Mouse (Mus musculus): Measurements from ENCODE around the gene Ankrd65.
A peak's percentile ranks its signal among the peaks of the same experiment; 100 is the strongest.

Gene Ankrd65

DNA sequence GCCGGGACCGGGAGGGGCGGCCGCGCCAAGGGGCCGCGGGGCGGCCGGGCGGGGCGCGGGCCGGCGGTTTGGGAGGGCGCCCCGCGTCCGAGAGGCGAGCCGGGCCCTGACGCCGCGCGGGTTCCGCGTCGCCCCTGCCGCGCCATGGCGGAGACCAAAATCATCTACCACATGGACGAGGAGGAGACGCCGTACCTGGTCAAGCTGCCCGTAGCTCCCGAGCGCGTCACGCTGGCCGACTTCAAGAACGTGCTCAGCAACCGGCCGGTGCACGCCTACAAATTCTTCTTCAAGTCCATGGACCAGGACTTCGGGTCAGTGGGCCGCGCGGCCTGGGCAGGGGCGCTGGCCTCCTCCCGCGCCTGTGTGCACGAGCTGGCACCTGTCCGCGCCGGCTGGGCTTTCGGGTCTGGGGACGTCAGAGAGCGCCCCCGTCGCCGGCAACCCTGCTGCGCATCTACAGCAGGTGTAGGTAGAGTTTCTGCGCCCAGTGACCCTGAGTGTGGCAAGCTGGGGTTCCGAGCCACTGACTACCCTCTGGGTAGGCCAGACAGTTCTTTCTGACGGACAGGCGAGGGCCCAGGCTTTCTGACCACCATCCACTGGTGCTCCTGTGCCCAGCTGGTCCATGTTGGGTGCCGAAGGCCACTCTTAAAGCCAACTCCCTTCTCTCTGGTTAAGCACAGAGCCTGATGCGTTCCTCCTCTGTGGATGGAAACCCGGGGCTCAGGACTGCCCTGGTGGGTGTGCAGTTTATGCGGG, 57.5 kb downstream of the Ankrd65 start:
- DNase-seq (ENCODE audit: low spot score): peak; percentile 51

DNA sequence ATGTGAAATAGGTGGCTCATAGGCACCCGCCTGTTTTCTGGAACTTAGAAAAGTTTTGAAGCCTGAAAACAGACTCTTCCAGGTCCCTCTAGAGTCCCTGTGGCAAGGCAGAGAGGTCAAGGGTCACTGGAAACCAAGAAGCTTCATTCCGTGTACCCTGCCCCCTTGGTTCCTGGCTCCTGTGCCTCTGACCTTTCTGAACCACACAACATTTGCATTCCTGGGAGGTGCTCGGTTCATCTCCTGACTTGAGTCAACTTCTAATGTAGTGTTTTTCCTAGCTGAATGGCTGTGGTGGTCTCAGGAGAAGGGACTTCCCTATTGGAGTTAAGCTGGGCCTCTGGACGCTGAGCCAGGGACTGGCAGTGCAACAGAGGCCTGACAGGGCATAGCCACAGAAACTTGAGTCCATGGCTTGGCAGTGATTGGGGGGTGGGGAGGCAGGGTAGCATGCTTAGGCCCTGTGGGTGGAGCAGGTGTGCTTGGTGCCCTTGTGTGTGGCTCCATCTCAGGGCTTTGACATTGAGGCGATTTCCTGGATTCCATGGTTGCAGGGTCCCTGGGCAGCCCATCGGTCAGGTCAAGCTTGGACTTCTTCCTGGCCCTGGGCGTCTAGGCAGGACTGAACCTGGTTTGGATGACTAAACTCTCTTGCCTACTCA, 58.3 kb downstream of the Ankrd65 start:
- DNase-seq (ENCODE audit: low spot score): no peak

All from MN1 (cell line).